Mouse (Mus musculus): ENCODE data around the gene Bri3. TPM values are rescaled to one million over a fixed set of nuclear protein-coding genes. Genes with fewer than 3 reads are reported as not detected.

The Bri3 gene
- polyA plus RNA-seq, 1 experiment from 2014 or later = 25.1 TPM

Other genes with a start within 250 kb of the Bri3 start
- 48.8 and 58.1 TPM in 2 replicates for gene Ccz1, start 229.6 kb upstream of the Bri3 start, polyA plus RNA-seq (2015; fragmentation: Nextera tagmentation; extraction: Ambion mirVana)
- gene Ocm, start 217.8 kb upstream of the Bri3 start, polyA plus RNA-seq (2015; fragmentation: Nextera tagmentation; extraction: Ambion mirVana) = not detected in 2 replicates
- gene Lmtk2, start 144.0 kb upstream of the Bri3 start, polyA plus RNA-seq (2015; fragmentation: Nextera tagmentation; extraction: Ambion mirVana) = 2.0 and 2.3 TPM in 2 replicates
- 0.41 and 0.65 TPM in 2 replicates for gene Bhlha15, start 54.2 kb upstream of the Bri3 start, polyA plus RNA-seq (2015; fragmentation: Nextera tagmentation; extraction: Ambion mirVana)
- 2.8 and 3.2 TPM in 2 replicates for gene Tecpr1, start 20.8 kb upstream of the Bri3 start, polyA plus RNA-seq (2015; fragmentation: Nextera tagmentation; extraction: Ambion mirVana)
- gene Baiap2l1, start 113.7 kb downstream of the Bri3 start, polyA plus RNA-seq (2015; fragmentation: Nextera tagmentation; extraction: Ambion mirVana) = 3.7 and 4.7 TPM in 2 replicates